In genomic region chr2:32394973-32395372, GRCm38 (mm10) we compare ENCODE assay signal across 7 mouse cellular contexts. TPM values are rescaled to one million over a fixed set of nuclear protein-coding genes. Genes with fewer than 3 reads are reported as not detected.
DNase-seq lines count a peak whose midpoint lies in the region; ATAC-seq lines count a peak whose summit lies in the region.

No protein-coding gene starts in this region.

- H3K4me3 ChIP-seq in limb, embryonic 15.5 days: peak overlapping the region; percentile 88
- H3K4me3 ChIP-seq in midbrain, embryonic 15.5 days: peak overlapping the region; percentile 69

- H3K9ac ChIP-seq in limb, embryonic 15.5 days: peak overlapping the region; percentile 58
- peak overlapping the region; percentile 73 for H3K9ac ChIP-seq in midbrain, embryonic 15.5 days

- WGBS in limb, embryonic 15.5 days: 5% methylated on average over 8 of the region's 8 CpGs
- 3% methylated on average over 8 of the region's 8 CpGs for WGBS in midbrain, embryonic 15.5 days

- peaks cover 4% of the 10 kb centered on the region for H3K36me3 ChIP-seq in limb, embryonic 15.5 days
- H3K36me3 ChIP-seq in midbrain, embryonic 15.5 days (replicated peaks): no peaks in the 10 kb centered on the region

- H3K4me2 ChIP-seq in limb, embryonic 15.5 days: peak overlapping the region; percentile 88
- H3K4me2 ChIP-seq in midbrain, embryonic 15.5 days: peak overlapping the region; percentile 88

- DNase-seq in 3T3-L1 (ENCODE audit: low read depth, low spot score) (peak; percentile 68), 416B (ENCODE audit: low read depth) (peak; percentile 80)
- peak; percentile 59 for DNase-seq in embryo, embryonic 10 days (ENCODE audit: low spot score)
- DNase-seq in heart, postnatal 10 days: peak; percentile 49 to 58

- H3K27ac ChIP-seq in limb, embryonic 15.5 days: peak overlapping the region; percentile 95
- peak overlapping the region; percentile 95 for H3K27ac ChIP-seq in midbrain, embryonic 15.5 days

- intact Hi-C loops in heart, postnatal 10 days (cut with DNase I): no loop called here

- ATAC-seq in limb, embryonic 15.5 days (ENCODE audit: insufficient number of reproducible peaks, low FRiP score, low TSS enrichment, low read depth): no peak
- ATAC-seq in midbrain, embryonic 15.5 days (replicated peaks): no peak
- no peak for ATAC-seq in activated CD4-positive, CD25-positive, alpha-beta regulatory T cell, adult 4 months

- H3K27me3 ChIP-seq in limb, embryonic 15.5 days: no peaks in the 10 kb centered on the region
- no peaks in the 10 kb centered on the region for H3K27me3 ChIP-seq in midbrain, embryonic 15.5 days (replicated peaks)

- H3K9me3 ChIP-seq in limb, embryonic 15.5 days: no peaks in the 10 kb centered on the region
- H3K9me3 ChIP-seq in midbrain, embryonic 15.5 days: no peaks in the 10 kb centered on the region

- H3K4me1 ChIP-seq in limb, embryonic 15.5 days: peaks cover 17% of the 10 kb centered on the region
- peaks cover 22% of the 10 kb centered on the region for H3K4me1 ChIP-seq in midbrain, embryonic 15.5 days

RNA-seq across cellular contexts. Expression of gene Ptges2, which starts 0.7 kb away (rescaled TPM):
- 10 to 100 TPM; 63.4 to 70.0 TPM for total RNA-seq in heart, postnatal 10 days (2021)
- polyA plus RNA-seq in limb, embryonic 15.5 days (2015; fragmentation: Nextera tagmentation; extraction: Ambion mirVana): 24.9 and 26.0 TPM in 2 replicates
- polyA plus RNA-seq in midbrain, embryonic 15.5 days (2015; fragmentation: Nextera tagmentation; extraction: Ambion mirVana): 51.3 and 54.2 TPM in 2 replicates
- polyA plus RNA-seq in activated CD4-positive, CD25-positive, alpha-beta regulatory T cell, adult 4 months (2017; shearing (Covaris generic)): 1 to 10 TPM; 1.0 to 1.6 TPM

RNA-seq across cellular contexts. Expression of gene Lcn2, which starts 6.9 kb away (rescaled TPM):
- 1 to 10 TPM; 4.2 to 7.1 TPM for total RNA-seq in heart, postnatal 10 days (2021)
- polyA plus RNA-seq in limb, embryonic 15.5 days (2015; fragmentation: Nextera tagmentation; extraction: Ambion mirVana): 3.2 and 3.9 TPM in 2 replicates
- 0.44 and 0.83 TPM in 2 replicates for polyA plus RNA-seq in midbrain, embryonic 15.5 days (2015; fragmentation: Nextera tagmentation; extraction: Ambion mirVana)
- not detected for polyA plus RNA-seq in activated CD4-positive, CD25-positive, alpha-beta regulatory T cell, adult 4 months (2017; shearing (Covaris generic))

RNA-seq across cellular contexts. Expression of gene 1110008P14Rik, which starts 13.2 kb away (rescaled TPM):
- total RNA-seq in heart, postnatal 10 days (2021): 10 to 100 TPM; 52.7 to 57.4 TPM
- polyA plus RNA-seq in limb, embryonic 15.5 days (2015; fragmentation: Nextera tagmentation; extraction: Ambion mirVana): 58.0 and 67.7 TPM in 2 replicates
- 116 and 117 TPM in 2 replicates for polyA plus RNA-seq in midbrain, embryonic 15.5 days (2015; fragmentation: Nextera tagmentation; extraction: Ambion mirVana)
- polyA plus RNA-seq in activated CD4-positive, CD25-positive, alpha-beta regulatory T cell, adult 4 months (2017; shearing (Covaris generic)): 10 to 100 TPM; 70.3 to 75.4 TPM

RNA-seq across cellular contexts. Expression of gene Dnm1, which starts 41.8 kb away (rescaled TPM):
- total RNA-seq in heart, postnatal 10 days (2021): 10 to 100 TPM; 10.0 to 12.5 TPM
- polyA plus RNA-seq in limb, embryonic 15.5 days (2015; fragmentation: Nextera tagmentation; extraction: Ambion mirVana): 20.5 and 26.6 TPM in 2 replicates
- polyA plus RNA-seq in midbrain, embryonic 15.5 days (2015; fragmentation: Nextera tagmentation; extraction: Ambion mirVana): 78.4 and 79.0 TPM in 2 replicates
- not detected for polyA plus RNA-seq in activated CD4-positive, CD25-positive, alpha-beta regulatory T cell, adult 4 months (2017; shearing (Covaris generic))

RNA-seq across cellular contexts. Expression of gene Ciz1, which starts 42.8 kb away (rescaled TPM):
- total RNA-seq in heart, postnatal 10 days (2021): 10 to 100 TPM; 37.4 to 39.3 TPM
- 42.7 and 46.2 TPM in 2 replicates for polyA plus RNA-seq in limb, embryonic 15.5 days (2015; fragmentation: Nextera tagmentation; extraction: Ambion mirVana)
- 62.5 and 64.4 TPM in 2 replicates for polyA plus RNA-seq in midbrain, embryonic 15.5 days (2015; fragmentation: Nextera tagmentation; extraction: Ambion mirVana)
- 10 to 100 TPM; 38.8 to 51.6 TPM for polyA plus RNA-seq in activated CD4-positive, CD25-positive, alpha-beta regulatory T cell, adult 4 months (2017; shearing (Covaris generic))

Comparison
In these comparisons a context has a peak if more than half of its experiments do, and no peak if none do; other contexts are left out.
1. RNA of gene Ptges2, which starts 0.7 kb away (polyA plus RNA-seq): 51.3 to 54.2 TPM in midbrain, embryonic 15.5 days and 24.9 to 26.0 TPM in limb, embryonic 15.5 days; 1.0 to 1.6 TPM in activated CD4-positive, CD25-positive, alpha-beta regulatory T cell, adult 4 months; every median in the first group is over 10 times any median in the second.
2. Peak in every context shown above with its lines, with median percentiles within 50 percentile points of each other: DNase-seq.